Mouse (Mus musculus) erythroblast, embryonic 14.5 days (primary cell): ENCODE measurements at regions not wholly inside any gene's neighbourhood (a gene's known extent, or its start where the extent isn't known, plus 50 kb on each side); places are given as distances from the start of the nearest gene placed in this dataset.

Source experiments
- H3K27me3 ChIP-seq: 2 replicates; pipeline ENCODE4 v1.6.1; 2012; ENCODE audit warnings: inconsistent platforms; ENCODE audit not compliant: control insufficient read depth
- H3K36me3 ChIP-seq: 2 replicates; pipeline ENCODE4 v1.6.1; 2012; ENCODE audit warnings: mild to moderate bottlenecking, inconsistent platforms; ENCODE audit not compliant: control insufficient read depth
- H3K4me1 ChIP-seq: 2 replicates; pipeline ENCODE4 v1.6.1; 2012; ENCODE audit warnings: inconsistent platforms; ENCODE audit not compliant: control insufficient read depth
- H3K4me3 ChIP-seq: replicated peaks from 2 replicates; pipeline ENCODE3; 2012; ENCODE audit warnings: moderate library complexity, mild to moderate bottlenecking, inconsistent platforms
- H3K9me3 ChIP-seq: 2 replicates; pipeline ENCODE4 v1.6.1; 2012; ENCODE audit warnings: low read length, inconsistent platforms, mixed read lengths; ENCODE audit not compliant: control insufficient read depth
- GATA1 ChIP-seq: IDR thresholded peaks from 2 replicates; pipeline ENCODE4 v1.6.1; 2012; ENCODE audit warnings: low read length, inconsistent platforms, mixed read lengths
- TAL1 ChIP-seq: IDR thresholded peaks from 3 replicates; pipeline ENCODE4 v1.6.1; 2012; ENCODE audit warnings: low read length, inconsistent platforms, mixed read lengths

DNA sequence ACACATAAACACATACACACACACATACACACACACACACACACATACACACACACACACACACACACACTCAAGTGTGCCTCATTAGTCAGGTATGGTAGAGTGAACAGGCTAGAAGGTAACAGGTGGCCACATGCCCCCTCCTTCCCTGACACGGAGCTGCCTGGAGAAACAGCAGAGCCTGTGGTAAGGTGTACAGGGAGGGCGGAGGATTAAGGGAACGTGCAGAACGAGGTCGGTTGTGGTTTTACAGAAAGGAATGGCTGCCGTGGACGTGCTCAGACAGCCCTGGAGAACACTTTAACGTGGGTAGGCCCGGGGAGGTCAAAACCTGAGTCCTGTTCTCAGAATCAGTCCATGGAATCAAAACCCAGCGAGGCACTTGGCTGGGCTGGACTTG lies 66.2 kb upstream of the Prok2 start:
- no peaks in the 10 kb centered on the region for H3K4me1 ChIP-seq

DNA sequence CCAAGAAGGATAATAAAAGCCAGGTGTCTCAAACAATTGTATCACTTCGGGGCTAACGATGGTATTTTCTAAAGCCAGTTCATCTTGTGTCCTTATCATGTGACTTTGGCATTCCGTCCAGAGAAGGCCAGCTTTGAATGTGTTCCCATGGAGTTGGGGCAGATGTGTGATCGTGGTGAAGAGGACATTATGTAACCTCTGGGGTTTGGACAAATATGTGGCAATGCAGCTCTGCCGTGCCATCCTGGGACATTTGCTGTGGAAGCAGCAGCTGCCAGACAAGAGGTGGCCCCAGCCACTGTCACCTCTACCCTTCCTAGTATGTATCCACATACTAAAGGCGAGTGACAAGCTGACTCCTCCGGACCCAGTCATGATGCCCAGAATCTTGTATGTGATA lies 60.8 kb upstream of the Prok2 start:
- Histone ChIP-seq H3K27me3 (no peaks in the 10 kb centered on the region), H3K9me3 (no peaks in the 10 kb centered on the region), H3K4me3 (no peak overlapping the region), H3K4me1 (no peaks in the 10 kb centered on the region), H3K36me3 (no peaks in the 10 kb centered on the region)
- TF ChIP-seq GATA1 (no peak), TAL1 (no peak)

More for the DNA sequence above, 66.2 kb upstream of the Prok2 start:
- no peaks in the 10 kb centered on the region for H3K27me3 ChIP-seq
- TF ChIP-seq TAL1 (no peak), GATA1 (no peak)
- H3K4me3 ChIP-seq: no peak overlapping the region
- H3K9me3 ChIP-seq: no peaks in the 10 kb centered on the region
- H3K36me3 ChIP-seq: no peaks in the 10 kb centered on the region

GRCm38 (mm10) chr6:99785212-99785611 lies 59.0 kb upstream of the Prok2 start:
- no peak for TF ChIP-seq TAL1
- Histone ChIP-seq H3K4me3 (no peak overlapping the region), H3K4me1 (no peaks in the 10 kb centered on the region), H3K9me3 (no peaks in the 10 kb centered on the region), H3K36me3 (no peaks in the 10 kb centered on the region), H3K27me3 (no peaks in the 10 kb centered on the region)

DNA sequence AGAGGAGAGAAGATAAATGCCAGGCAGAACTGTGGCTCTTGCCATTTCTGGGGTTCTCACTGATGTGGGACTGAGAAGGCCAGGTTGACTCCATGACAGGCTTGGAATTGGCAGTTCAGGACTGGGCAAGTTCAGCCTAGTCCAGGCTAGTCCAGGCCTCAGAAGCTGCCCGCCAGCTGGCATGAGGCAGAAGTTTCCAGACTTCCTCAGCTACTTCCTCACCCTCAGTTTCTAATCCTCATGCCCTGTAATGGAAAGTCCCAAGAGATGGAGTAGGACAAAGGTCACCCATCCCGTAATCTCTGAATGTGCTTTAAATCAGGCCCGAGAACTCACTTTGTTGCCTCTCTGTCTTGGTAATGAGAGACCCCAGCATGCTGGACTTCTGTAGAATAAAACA lies 58.6 kb upstream of the Prok2 start:
- Histone ChIP-seq H3K9me3 (no peaks in the 10 kb centered on the region), H3K36me3 (no peaks in the 10 kb centered on the region), H3K4me1 (no peaks in the 10 kb centered on the region), H3K27me3 (no peaks in the 10 kb centered on the region), H3K4me3 (no peak overlapping the region)
- TF ChIP-seq GATA1 (no peak), TAL1 (no peak)

DNA sequence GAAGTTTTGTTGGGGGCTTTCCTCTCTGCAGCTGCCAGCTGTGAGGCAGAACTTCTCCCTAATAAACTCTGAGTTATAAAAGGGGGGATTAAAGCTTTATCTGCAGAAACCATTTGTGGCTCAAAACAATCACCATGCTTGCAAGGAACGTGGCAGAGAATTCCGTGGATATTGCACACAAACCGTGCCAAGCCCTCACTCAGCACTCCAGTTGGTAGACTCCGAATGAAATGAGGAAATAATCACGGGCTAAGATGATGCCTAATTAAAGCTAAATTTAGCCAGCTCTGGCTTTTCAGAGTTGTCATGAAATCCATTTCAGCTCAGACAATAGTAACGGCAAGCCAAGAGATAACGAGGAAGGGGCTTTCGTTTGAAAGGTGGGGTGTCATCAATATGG lies 58.1 kb upstream of the Prok2 start:
- no peaks in the 10 kb centered on the region for H3K36me3 ChIP-seq
- H3K9me3 ChIP-seq: no peaks in the 10 kb centered on the region
- H3K4me1 ChIP-seq: no peaks in the 10 kb centered on the region
- H3K27me3 ChIP-seq: no peaks in the 10 kb centered on the region
- H3K4me3 ChIP-seq: no peak overlapping the region
- TF ChIP-seq TAL1 (no peak), GATA1 (no peak)

DNA sequence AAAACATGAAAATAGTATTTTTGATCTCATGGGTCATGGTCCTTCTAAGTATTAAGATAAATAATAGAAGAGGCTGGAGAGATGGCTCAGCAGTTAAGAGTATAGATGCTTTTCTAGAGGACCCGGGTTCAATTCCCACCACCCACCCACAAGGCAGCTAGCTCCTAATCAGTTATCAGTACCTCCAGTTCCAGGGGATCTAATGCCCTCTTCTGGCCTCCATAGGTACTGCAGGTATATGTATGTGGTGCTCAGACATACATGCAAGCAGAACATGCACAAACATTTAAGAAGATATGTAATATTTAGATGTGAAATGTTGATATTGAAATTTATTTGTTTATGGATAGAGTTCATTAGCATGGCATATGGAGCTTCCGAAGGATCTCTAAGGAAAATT lies 56.8 kb upstream of the Prok2 start:
- no peaks in the 10 kb centered on the region for H3K36me3 ChIP-seq
- no peaks in the 10 kb centered on the region for H3K27me3 ChIP-seq
- H3K9me3 ChIP-seq: no peaks in the 10 kb centered on the region
- H3K4me3 ChIP-seq: no peak overlapping the region
- TF ChIP-seq GATA1: no peak
- no peak for TF ChIP-seq TAL1
- H3K4me1 ChIP-seq: no peaks in the 10 kb centered on the region
